Mouse (Mus musculus) myocyte (in vitro differentiated cells): ENCODE measurements at regions not wholly inside any gene's neighbourhood (a gene's known extent, or its start where the extent isn't known, plus 50 kb on each side); places are given as distances from the start of the nearest gene placed in this dataset.
"Not testable (repeated sequence)": the region's sequence is repeated elsewhere in the genome, so short reads cannot be mapped to it uniquely, and the experiment has no call there.

ENCODE experiments used
- CEBPB ChIP-seq: IDR thresholded peaks from 2 replicates; pipeline ENCODE4 v1.6.1; 2011; ENCODE audit warnings: mild to moderate bottlenecking, moderate library complexity; ENCODE audit not compliant: poor library complexity, insufficient read depth, severe bottlenecking
- E2F4 ChIP-seq: IDR thresholded peaks from one replicate; pipeline ENCODE4 v1.6.1; 2011; ENCODE audit warnings: mild to moderate bottlenecking, control low read depth, moderate library complexity; ENCODE audit not compliant: insufficient read depth
- MAX ChIP-seq: IDR thresholded peaks from one replicate; pipeline ENCODE4 v1.6.1; 2011; ENCODE audit warnings: low read depth, mild to moderate bottlenecking, control low read depth
- MYOG ChIP-seq, 3 experiments: IDR thresholded peaks; one replicate each; pipeline ENCODE4 v1.6.1; 2011; ENCODE audit warnings: control low read depth in 2 of 3, low read depth in 2 of 3, mild to moderate bottlenecking in 2 of 3; ENCODE audit not compliant: insufficient read length in 2 of 3, control insufficient read depth in 1 of 3, insufficient read depth in 1 of 3
- POLR2A ChIP-seq: IDR thresholded peaks from one replicate; pipeline ENCODE4 v1.6.1; 2011; ENCODE audit warnings: low read depth, mild to moderate bottlenecking, control low read depth, moderate library complexity; ENCODE audit not compliant: insufficient read length
- SRF ChIP-seq: IDR thresholded peaks from one replicate; pipeline ENCODE4 v1.6.1; 2011; ENCODE audit warnings: low read depth; ENCODE audit not compliant: control insufficient read depth, insufficient read length
- USF1 ChIP-seq: IDR thresholded peaks from one replicate; pipeline ENCODE4 v1.6.1; 2011; ENCODE audit warnings: low read depth, mild to moderate bottlenecking, control low read depth, moderate library complexity

DNA sequence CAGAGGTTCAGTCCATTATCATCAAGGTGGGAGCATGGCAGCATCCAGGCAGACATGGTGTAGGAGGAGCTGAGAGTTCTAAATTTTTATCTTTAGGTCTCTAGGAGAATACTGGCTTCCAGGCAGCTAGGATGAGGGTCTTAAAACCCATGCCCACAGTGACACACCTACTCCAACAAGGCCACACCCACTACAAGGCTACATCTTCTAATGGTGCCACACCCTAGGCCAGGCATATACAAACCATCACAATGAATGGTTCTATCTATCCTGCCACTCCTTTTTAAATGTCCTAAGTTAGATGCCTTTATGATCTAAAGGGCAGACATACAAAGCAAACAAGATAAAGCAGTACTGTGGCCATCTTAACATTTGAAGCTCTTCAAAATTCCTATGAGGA is 124.7 kb downstream of the Cand1 start:
- TF ChIP-seq POLR2A; MAX; USF1; E2F4; CEBPB; MYOG (IDR thresholded peaks at IDR 0.05; ENCODE audit: control insufficient read depth in 1 of 3, insufficient read depth in 1 of 3, insufficient read length in 2 of 3, low read depth in 2 of 3); SRF: not testable (repeated sequence)
